Mouse (Mus musculus): ENCODE data around the gene Ift43.
A peak's percentile ranks its signal among the peaks of the same experiment; 100 is the strongest.

The Ift43 gene

GRCm38 (mm10) chr12:86129696-86130095 is 47.4 kb downstream of the Ift43 start:
- peak; percentile 53 to 72 for DNase-seq

- DNase-seq, result peak in 1 of 2 experiments; percentile 62
Observed at GRCm38 (mm10) chr12:86132799-86133198, 50.5 kb downstream of the Ift43 start.

GRCm38 (mm10) chr12:86135691-86136090 is 53.4 kb downstream of the Ift43 start:
- DNase-seq, result no peak

- no peak for DNase-seq
Observed at GRCm38 (mm10) chr12:86138696-86139095, 56.4 kb downstream of the Ift43 start.

- no peak for DNase-seq
Observed at GRCm38 (mm10) chr12:86142389-86142788, 60.0 kb downstream of the Ift43 start.

GRCm38 (mm10) chr12:86146246-86146645 is 63.9 kb downstream of the Ift43 start:
- DNase-seq, result no peak

GRCm38 (mm10) chr12:86148271-86148670 is 65.9 kb downstream of the Ift43 start:
- no peak for DNase-seq

GRCm38 (mm10) chr12:86149087-86149486 is 66.7 kb downstream of the Ift43 start:
- no peak for DNase-seq

- DNase-seq, result no peak
Observed at GRCm38 (mm10) chr12:86151941-86152340, 69.6 kb downstream of the Ift43 start.

GRCm38 (mm10) chr12:86153213-86153957 is 71.0 kb downstream of the Ift43 start:
- no peak for DNase-seq

GRCm38 (mm10) chr12:86155176-86155575 is 72.8 kb downstream of the Ift43 start:
- DNase-seq, result no peak

GRCm38 (mm10) chr12:86157166-86157565 is 74.8 kb downstream of the Ift43 start:
- no peak for DNase-seq

GRCm38 (mm10) chr12:86157894-86158444 is 75.6 kb downstream of the Ift43 start:
- no peak for DNase-seq

- DNase-seq, result no peak
Observed at GRCm38 (mm10) chr12:86158689-86159483, 76.5 kb downstream of the Ift43 start.

- DNase-seq, result no peak
Observed at GRCm38 (mm10) chr12:86161436-86161835, 79.1 kb downstream of the Ift43 start.

- no peak for DNase-seq
Observed at GRCm38 (mm10) chr12:86161942-86162341, 79.6 kb downstream of the Ift43 start.

GRCm38 (mm10) chr12:86162890-86163816 is 80.8 kb downstream of the Ift43 start:
- peak in 1 of 2 experiments; percentile 43 for DNase-seq

GRCm38 (mm10) chr12:86166244-86166643 is 83.9 kb downstream of the Ift43 start:
- DNase-seq, result no peak

- DNase-seq, result no peak
Observed at GRCm38 (mm10) chr12:86167075-86167474, 84.7 kb downstream of the Ift43 start.

GRCm38 (mm10) chr12:86168712-86169111 is 86.4 kb downstream of the Ift43 start:
- no peak for DNase-seq

- no peak for DNase-seq
Observed at GRCm38 (mm10) chr12:86169195-86169594, 86.9 kb downstream of the Ift43 start.

GRCm38 (mm10) chr12:86173314-86173713 is 91.0 kb downstream of the Ift43 start:
- no peak for DNase-seq

- DNase-seq, result no peak
Observed at GRCm38 (mm10) chr12:86174369-86174768, 92.0 kb downstream of the Ift43 start.
